Mouse (Mus musculus) heart, postnatal 0 days (tissue): ENCODE measurements at regions not wholly inside any gene's neighbourhood (a gene's known extent, or its start where the extent isn't known, plus 50 kb on each side); places are given as distances from the start of the nearest gene placed in this dataset.

Experiments
- ATAC-seq: fragments of 200-750 bp; cut with Nextera tagmentation; 2 replicates; pipeline ENCODE4 v1.8.0; 2017; ENCODE audit warnings: low read depth, moderate number of reproducible peaks, moderate library complexity; ENCODE audit not compliant: insufficient read depth
- DNase-seq: peaks from one replicate; pipeline ENCODE4 v3.0.0-alpha.2; 2016; ENCODE audit warnings: low spot score
- H3K27ac ChIP-seq: fragments of 300-500 bp; sonication (generic); 2 replicates; pipeline ENCODE4 v1.5.1; 2014; ENCODE audit warnings: low read depth, mild to moderate bottlenecking
- H3K27me3 ChIP-seq: fragments of 300-500 bp; sonication (generic); 2 replicates; pipeline ENCODE4 v1.6.1; 2014; ENCODE audit warnings: low read length, mixed read lengths; ENCODE audit not compliant: control insufficient read depth, insufficient read depth
- H3K36me3 ChIP-seq: fragments of 300-500 bp; sonication (generic); replicated peaks from 2 replicates; pipeline ENCODE4 v1.6.1; 2014; ENCODE audit warnings: low read length, mixed read lengths; ENCODE audit not compliant: control insufficient read depth, insufficient read depth
- H3K4me1 ChIP-seq: fragments of 300-500 bp; sonication (generic); 2 replicates; pipeline ENCODE4 v1.6.1; 2014; ENCODE audit warnings: antibody characterized with exemption; ENCODE audit not compliant: control insufficient read depth, insufficient read depth
- H3K4me2 ChIP-seq: fragments of 300-500 bp; sonication (generic); 2 replicates; pipeline ENCODE4 v1.6.1; 2014; ENCODE audit warnings: low read depth, mild to moderate bottlenecking, low read length, moderate library complexity
- H3K4me3 ChIP-seq: fragments of 300-500 bp; sonication (generic); 2 replicates; pipeline ENCODE4 v1.5.1; 2014; ENCODE audit warnings: low read depth, low read length
- H3K9ac ChIP-seq: fragments of 300-500 bp; sonication (generic); replicated peaks from 2 replicates; pipeline ENCODE4 v1.6.1; 2014; ENCODE audit warnings: low read depth, low read length, mixed read lengths
- H3K9me3 ChIP-seq: fragments of 300-500 bp; sonication (generic); replicated peaks from 2 replicates; pipeline ENCODE4 v1.6.1; 2016; ENCODE audit warnings: low read length; ENCODE audit not compliant: control insufficient read depth
- CTCF ChIP-seq: IDR thresholded peaks from 2 replicates; pipeline ENCODE4 v1.5.1; 2016; ENCODE audit warnings: antibody characterized with exemption, control low read depth, low read depth
- EP300 ChIP-seq: IDR thresholded peaks from 2 replicates; pipeline ENCODE4 v1.6.1; 2016; ENCODE audit warnings: antibody characterized with exemption, low read depth
- WGBS: fragments of 180-500 bp; shearing (Covaris S2); extraction: QIAGEN DNeasy Blood & Tissue Kit; methylation state at CpG from one replicate; pipeline ENCODE4 v1.1.7; 2014; 5-methylcytosine and 5-hydroxymethylcytosine counted together

- 80% methylated on average over 3 of the region's 3 CpGs for WGBS
- Histone ChIP-seq H3K36me3 (no peaks in the 10 kb centered on the region), H3K9ac (no peak overlapping the region), H3K27me3 (no peaks in the 10 kb centered on the region), H3K4me2 (no peak overlapping the region), H3K4me1 (no peaks in the 10 kb centered on the region), H3K27ac (no peak overlapping the region), H3K4me3 (no peak overlapping the region), H3K9me3 (no peaks in the 10 kb centered on the region)
- ATAC-seq (no peak), DNase-seq (no peak)
- no peak for TF ChIP-seq CTCF
- no peak for TF ChIP-seq EP300
Measured at GRCm38 (mm10) chr6:66012675-66013074, 60.3 kb downstream of the 4930544G11Rik start.

DNA sequence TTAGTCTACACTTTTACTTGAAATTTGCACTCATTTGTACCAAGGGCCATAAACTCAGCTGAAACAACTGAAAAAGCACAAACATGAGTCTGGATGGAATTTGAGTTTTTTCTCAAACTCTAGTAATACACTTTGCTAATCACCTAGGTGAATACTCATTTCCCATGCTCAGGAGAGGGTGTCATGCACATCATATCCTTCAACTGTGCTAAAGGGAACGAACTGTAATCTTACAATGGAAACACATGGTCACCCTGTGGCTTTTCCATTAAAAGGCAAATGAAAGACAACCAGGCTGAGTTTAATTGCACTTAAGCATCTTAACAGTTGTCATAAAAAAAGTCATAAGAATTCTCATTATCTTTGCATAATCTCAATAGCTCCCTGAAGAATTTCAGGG is 71.1 kb downstream of the 4930544G11Rik start:
- DNase-seq = no peak
- Histone ChIP-seq H3K36me3 (no peaks in the 10 kb centered on the region), H3K9ac (no peak overlapping the region), H3K4me3 (no peak overlapping the region), H3K4me2 (no peak overlapping the region), H3K27me3 (no peaks in the 10 kb centered on the region), H3K27ac (no peak overlapping the region), H3K9me3 (no peaks in the 10 kb centered on the region), H3K4me1 (no peaks in the 10 kb centered on the region)
- no peak for TF ChIP-seq EP300
- 75% methylated on average over 1 of the region's 1 CpGs for WGBS
- no peak for ATAC-seq

GRCm38 (mm10) chr6:66036789-66037188 is 84.4 kb downstream of the 4930544G11Rik start:
- Histone ChIP-seq H3K27me3 (no peaks in the 10 kb centered on the region), H3K4me1 (no peaks in the 10 kb centered on the region), H3K27ac (no peak overlapping the region), H3K4me3 (no peak overlapping the region), H3K9me3 (no peaks in the 10 kb centered on the region), H3K36me3 (no peaks in the 10 kb centered on the region), H3K4me2 (no peak overlapping the region), H3K9ac (no peak overlapping the region)
- WGBS = 85% methylated on average over 2 of the region's 2 CpGs
- no peak for DNase-seq
- no peak for ATAC-seq
- no peak for TF ChIP-seq CTCF
- TF ChIP-seq EP300 = no peak

DNA sequence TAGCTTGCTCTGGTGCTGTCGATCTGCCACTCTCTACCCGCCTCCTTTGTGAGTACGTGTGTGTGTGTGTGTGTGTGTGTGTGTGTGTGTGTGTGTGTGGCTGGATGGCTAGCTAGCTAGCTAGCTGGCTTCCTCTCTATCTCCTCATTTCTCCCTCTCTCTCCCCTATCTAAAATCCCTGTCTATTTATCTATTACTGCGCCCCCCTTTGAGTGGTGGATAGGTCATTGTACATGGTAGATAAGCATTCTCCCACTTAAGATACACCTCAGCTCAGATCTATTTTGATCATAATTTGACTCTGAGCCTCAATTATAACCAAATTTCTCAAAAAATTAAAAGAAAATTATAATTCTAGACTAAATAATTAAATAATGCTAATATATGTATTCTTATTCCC is 99.4 kb downstream of the 4930544G11Rik start:
- ATAC-seq (no peak), DNase-seq (no peak)
- Histone ChIP-seq H3K27me3 (no peaks in the 10 kb centered on the region), H3K4me1 (no peaks in the 10 kb centered on the region), H3K4me3 (no peak overlapping the region), H3K9ac (no peak overlapping the region), H3K27ac (no peak overlapping the region), H3K4me2 (no peak overlapping the region), H3K36me3 (no peaks in the 10 kb centered on the region), H3K9me3 (no peaks in the 10 kb centered on the region)
- no peak for TF ChIP-seq CTCF
- no peak for TF ChIP-seq EP300
- 64% methylated on average over 4 of the region's 4 CpGs for WGBS

DNA sequence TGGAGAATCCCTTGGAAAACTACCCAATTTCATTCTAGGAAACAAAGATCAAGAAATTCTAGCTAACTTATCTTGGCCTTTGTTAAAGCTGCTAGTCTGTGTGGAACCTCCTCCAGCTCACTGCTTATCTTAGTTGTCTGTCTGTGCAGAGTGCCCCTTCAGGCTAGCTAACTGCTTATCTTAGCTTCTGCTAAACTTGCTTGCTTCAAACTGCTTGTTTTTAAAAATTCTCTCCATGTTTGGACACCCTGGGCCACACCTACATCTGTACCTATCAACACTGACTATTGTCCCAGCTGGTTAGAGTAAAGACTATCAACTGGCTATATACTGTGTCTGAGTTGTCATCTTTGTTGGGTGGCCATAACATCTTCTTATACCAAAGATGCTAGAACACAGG is 100.0 kb downstream of the 4930544G11Rik start:
- TF ChIP-seq EP300 = no peak
- TF ChIP-seq CTCF = no peak
- ATAC-seq (no peak), DNase-seq (no peak)
- Histone ChIP-seq H3K36me3 (no peaks in the 10 kb centered on the region), H3K9ac (no peak overlapping the region), H3K27me3 (no peaks in the 10 kb centered on the region), H3K4me2 (no peak overlapping the region), H3K27ac (no peak overlapping the region), H3K9me3 (no peaks in the 10 kb centered on the region), H3K4me3 (no peak overlapping the region), H3K4me1 (no peaks in the 10 kb centered on the region)

DNA sequence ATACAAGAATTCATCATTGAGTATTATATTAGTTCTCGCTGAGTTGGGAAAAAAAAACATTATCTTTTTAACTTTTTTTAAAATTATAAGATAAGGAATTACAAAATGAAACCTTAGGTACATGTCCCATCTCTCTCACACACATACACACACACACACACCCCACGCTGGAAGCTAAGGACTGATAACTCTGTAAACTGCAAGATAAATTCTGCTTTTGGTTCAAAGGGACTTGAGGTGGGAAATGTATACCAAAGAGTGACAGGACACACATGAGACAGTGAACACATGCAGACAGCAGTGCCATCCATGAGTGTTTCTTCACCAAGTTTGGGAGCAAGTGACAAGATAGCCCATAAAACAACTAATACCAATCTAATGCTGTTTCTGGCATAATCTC is 100.8 kb downstream of the 4930544G11Rik start:
- H3K4me2 ChIP-seq = no peak overlapping the region
- DNase-seq (no peak), ATAC-seq (no peak)
- TF ChIP-seq EP300 (no peak), CTCF (no peak)
- H3K9ac ChIP-seq = no peak overlapping the region
- 59% methylated on average over 2 of the region's 2 CpGs for WGBS
- H3K4me1 ChIP-seq = no peaks in the 10 kb centered on the region
- H3K4me3 ChIP-seq = no peak overlapping the region
- H3K36me3 ChIP-seq = no peaks in the 10 kb centered on the region
- no peaks in the 10 kb centered on the region for H3K27me3 ChIP-seq
- H3K9me3 ChIP-seq = no peaks in the 10 kb centered on the region
- no peak overlapping the region for H3K27ac ChIP-seq
